Mouse (Mus musculus): ENCODE measurements around the gene Wsb1. TPM values are rescaled to one million over a fixed set of nuclear protein-coding genes. Genes with fewer than 3 reads are reported as not detected.

The Wsb1 gene
- total RNA-seq, 1 experiment from 2014 or later: 51.7 TPM

DNA sequence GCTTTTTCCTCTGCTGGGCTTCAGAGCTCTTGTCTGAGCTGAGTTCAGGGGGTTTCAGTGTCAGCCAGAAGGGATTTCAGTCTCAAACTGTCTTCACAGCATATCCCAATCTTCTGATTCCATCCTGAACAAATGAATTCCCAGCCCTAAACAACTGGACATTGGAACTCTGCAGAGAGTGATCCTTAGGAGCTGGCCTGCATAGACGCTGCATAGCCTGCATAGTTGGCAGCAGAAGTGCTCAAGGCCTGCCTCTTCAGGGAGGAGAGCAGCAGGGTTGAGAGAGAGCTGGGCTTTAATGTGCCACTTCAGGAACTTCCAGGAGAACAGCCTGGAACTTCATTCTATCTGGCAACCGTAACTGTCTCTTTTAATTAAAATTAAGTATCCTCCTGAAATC is 38.9 kb downstream of the Wsb1 start:
- no peak for DNase-seq

DNA sequence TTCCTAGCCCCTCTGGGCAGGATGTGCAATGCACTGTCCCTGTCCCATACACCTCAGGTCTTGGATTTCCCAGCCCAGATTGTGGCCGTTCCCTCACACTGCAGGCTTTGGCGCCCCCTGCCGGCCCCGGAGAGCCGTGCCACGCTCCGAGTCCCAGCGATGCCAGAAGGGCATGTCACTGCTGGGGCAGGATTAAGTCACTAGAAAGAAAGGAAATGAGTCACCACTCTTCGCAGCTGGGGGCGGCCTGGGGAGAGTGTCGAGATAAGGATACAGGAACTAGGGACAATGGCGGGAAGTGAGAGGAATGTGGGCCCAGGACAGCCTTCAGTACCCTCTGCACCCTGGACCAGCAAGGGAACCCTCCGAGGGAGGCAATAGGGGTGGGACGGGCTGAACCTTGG is 40.5 kb downstream of the Wsb1 start:
- DNase-seq: peak; percentile 98

DNA sequence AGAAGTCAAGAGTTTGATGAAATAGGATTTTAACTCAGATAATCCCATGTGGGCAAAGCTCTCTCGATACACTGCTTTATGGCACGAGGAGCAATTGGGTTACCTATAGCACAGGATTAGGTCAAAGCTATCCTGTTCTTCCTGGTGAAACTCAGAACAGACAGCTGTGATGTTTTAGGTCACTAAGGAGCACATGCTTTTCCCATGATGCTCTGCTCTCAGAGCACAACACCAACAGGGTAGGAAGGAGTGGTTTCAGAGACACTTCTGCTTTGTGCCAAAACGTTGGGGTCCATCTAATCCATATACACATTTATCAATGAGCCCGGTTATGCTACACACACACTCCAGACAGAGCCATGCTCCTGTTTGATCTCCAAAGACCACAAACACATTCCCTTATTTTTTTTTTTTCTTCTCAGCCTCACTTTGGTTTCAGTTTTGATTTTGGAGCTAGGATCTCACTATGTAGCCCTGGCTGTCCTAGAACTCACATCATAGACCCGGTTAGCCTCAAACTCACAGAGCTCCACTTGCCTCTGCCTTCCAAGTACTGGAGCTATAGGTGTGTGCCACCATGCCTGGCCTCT is 44.5 kb downstream of the Wsb1 start:
- no peak for DNase-seq

DNA sequence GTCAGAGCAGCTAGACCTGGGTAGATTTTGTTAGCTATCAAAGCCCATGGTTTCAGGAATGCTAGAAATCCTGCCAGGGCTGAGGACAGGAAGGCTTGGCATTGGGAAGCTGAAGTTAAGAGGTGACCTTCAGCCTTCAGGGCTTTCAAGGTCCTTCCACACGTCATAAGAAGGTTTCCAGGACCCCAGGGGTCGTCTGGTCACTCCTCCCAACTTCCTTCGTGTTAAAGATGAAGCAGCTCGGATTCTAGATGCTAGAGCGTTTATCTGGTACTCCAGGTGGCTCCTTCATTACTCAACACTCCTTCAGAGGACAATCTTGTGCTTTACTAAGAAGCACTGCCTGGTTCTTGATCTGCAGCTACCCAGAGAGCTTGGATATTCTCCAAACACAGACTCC is 45.4 kb downstream of the Wsb1 start:
- no peak for DNase-seq

DNA sequence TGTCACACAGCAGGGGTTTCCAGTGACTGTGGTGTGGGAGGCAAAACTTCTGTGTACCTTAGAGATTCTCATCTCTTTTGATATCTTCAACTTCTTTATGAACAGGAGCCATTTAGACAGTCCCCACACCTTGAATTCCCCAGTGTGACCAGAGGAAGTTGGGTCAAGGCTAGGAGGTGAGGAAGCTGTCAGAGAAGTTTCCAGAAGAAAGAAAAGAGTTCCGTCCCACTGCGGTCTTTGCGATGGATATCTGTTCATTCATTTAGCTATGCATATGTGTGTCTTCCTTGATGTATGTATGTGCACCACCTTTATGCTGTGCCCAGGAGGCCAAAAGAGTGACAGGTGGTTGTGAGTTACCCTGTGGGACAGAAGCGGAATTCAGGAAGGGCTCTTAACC is 46.0 kb downstream of the Wsb1 start:
- DNase-seq: no peak

DNA sequence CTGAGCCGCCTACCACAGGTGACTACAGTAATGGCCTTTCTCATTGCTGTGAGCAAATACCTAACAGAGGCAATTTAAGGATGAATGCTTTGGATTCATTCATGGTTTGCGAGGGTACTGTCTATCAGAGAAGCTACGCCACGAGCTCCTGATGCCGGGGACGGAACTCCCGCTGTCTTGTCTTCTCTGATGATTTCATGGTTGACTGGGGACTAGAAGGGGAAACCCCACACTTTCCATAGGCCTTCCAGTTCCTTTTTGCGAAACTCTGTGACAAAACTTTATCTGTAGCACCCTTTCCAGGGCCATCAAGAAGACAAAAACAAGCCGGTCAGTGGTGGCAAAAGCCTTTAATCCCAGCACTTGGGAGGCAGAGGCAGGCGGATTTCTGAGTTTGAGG is 46.8 kb downstream of the Wsb1 start:
- no peak for DNase-seq

DNA sequence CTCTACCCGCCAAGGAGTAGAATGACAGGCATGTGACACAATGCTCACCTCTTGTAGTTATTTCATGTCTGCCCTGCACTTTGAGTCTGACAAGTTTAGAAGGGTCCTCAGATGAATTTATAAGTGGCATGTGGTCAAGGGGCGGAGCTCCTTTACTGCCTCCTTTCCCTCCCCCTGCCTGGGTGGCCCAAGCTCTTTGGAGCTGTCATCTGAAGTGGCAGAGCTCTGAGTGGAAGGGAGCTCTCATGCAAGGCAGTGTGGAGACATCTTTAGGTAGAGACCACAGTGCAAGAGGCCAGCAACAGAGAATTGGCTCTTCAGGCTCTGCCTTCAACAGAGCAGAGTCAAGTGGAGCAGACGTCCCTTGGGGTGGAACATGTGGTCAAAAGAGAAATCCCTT is 50.0 kb downstream of the Wsb1 start:
- no peak for DNase-seq

DNA sequence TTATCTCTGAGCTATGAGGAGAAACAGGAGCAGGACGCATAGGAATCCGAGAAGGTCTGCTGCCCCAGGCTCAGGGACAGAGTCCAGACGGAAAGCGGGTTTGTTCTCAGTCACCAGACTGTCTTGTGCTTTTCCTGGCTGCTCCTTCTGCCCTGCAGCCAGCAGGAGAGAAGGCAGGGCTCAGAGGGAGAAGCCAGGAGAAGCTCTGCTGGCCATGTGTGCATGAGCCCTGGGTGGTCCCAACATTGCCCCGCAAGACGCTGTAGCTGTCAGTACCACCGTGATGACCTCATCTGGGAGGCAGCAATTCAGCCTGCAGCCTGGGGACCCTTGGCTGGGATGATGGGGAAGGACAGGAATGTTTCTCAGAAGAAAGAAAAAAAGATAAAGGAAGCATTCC is 54.0 kb downstream of the Wsb1 start:
- DNase-seq: no peak

DNA sequence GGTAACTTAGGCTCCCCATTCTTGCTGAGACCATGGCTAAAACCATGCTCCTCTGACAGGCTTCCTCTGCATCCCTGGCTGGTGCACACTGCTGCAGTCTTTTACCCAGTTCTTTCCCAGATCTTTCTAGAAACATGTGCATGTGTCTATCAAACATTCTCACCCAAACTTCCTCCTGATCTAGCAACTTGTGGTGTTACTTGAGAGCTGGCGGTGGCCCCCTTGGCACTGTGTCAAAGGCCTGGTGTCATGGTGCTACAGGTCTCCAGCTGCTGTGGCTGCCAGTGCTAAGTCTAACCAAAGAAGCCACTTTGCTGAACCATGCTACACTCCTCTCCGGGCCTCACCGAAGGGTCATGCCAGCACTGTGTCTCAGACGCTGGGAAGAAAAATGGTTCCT is 55.9 kb downstream of the Wsb1 start:
- peak; percentile 42 for DNase-seq

DNA sequence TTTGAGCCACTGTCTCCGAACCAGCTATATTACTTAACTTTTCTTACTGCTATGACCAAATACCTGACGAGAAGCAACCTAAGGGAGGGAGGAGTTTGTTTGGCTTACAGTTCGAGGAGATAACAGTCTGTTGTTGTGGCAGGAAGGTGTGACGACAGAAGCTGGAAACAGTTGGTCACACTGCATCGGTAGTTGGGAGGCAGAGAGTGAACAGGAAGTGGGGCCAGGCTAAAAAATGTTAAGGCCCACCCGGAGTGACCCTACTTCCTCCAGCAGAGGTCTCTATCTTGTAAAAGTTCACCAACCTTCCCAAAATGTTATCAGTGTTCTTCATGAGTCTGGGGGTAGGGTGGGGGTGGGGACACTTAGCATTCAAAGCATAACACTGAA is 56.6 kb downstream of the Wsb1 start:
- no peak for DNase-seq

DNA sequence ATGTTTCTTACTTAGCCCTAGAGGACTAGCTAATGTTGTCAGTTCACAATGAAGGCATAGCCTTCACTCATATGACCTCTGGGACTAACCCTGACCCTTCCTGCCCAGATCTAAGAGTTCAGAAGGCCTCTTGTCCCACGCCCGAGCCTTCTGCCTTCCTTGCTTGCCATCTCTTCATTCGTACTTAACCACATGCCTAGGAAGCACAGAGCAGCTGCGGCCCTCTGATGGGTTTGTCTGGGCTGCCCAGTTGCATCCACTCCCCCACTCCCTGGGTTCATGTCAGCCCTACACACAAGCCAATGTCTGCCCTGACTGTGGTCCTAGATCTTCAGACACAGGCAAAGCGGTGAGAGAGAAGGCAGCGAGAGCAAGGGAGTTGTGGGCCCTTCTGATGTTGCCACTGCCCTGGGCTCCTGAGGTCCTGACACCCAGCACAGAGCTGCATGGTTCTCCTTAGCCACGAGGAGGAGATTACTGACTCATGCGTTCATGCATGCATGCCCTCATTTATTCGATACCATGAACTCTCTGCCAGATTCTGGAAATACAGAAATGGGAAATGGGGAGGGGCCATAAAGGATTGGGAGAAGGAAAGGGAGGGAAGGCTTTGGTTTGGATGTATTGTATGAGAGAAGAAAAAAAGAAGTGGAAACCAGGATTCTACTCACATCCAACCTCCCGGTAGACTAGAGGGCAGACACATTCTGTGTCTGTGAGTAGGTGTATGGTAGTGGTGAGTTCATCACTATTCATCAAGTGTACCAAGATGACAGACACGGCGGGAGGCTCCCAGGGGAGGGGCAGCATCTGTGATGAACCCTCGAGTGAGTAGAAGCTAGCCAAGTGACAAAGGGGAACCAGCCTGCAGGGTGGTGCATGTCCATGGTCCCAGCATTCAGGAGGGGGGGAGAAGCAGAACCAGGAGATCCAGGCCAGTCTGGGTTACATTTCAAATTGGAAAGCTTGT is 57.3 kb downstream of the Wsb1 start:
- no peak for DNase-seq

DNA sequence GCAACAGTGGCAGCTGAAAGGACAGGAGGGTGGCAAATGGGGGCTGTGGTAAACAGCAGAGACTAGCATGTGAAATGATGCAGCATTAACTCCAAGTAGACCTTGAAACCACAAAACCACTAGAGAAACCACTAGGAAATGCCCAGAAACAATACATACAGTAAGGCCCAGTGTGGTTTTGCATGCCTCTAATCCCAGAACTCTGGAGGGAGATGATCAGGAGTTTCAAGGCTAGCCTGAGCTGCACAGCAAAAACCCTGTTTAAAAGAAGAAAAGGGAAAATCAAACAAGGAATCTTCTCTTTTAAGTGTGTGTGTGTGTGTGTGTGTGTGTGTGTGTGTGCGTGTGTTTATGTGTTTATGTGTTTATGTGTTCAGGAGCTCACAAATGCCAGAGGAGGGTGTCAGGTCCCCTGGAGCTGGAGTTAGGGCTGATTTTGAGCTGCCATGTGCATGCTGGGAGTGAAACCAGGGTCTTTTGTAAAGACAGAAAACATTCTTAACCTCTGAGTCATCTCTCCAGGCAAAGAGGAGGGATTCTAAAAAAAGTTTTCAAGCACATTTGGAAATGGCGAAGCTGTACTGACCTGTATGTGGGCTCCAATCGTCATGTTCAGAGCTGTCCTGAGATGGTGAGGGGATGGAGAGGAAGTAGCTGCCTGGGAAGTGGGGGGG is 58.1 kb downstream of the Wsb1 start:
- DNase-seq: no peak

DNA sequence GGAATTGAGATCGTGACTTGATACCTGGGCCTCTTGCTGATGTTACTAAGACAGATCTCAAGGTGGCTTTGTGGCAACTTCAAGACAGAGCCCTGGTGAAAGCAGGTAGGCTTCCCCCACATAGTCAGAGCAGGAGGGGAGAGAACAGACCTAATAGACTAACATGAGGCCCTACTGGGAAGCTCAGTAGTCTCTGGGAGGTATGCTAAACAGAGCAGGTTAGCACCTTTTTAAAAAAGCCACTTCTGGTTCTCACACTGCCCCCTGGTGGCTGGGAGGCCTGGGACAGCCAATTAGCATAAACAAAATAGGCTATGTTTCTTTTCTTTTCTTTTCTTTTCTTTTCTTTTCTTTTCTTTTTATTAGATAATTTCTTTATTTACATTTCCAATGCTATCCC is 62.3 kb downstream of the Wsb1 start:
- DNase-seq: peak; percentile 56

DNA sequence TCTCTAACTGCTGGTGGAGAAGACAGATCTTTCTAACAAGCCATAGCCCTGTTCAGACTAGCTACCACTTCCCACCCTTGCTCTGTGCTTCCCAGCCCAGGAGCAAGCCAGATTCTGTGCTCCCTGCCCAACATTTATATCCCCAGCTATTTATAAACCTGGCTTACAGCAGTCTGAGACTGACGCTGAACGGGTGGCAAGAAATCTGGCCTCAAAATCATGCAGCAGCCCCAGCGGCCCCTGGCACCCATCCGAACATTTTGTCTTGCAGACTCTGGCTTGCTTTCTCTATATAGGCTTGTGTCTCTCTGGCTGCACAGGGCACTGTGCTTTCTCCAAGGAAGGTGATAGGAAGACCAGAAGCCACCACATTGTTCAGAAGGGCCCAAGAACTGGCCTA is 63.3 kb downstream of the Wsb1 start:
- peak; percentile 36 for DNase-seq

DNA sequence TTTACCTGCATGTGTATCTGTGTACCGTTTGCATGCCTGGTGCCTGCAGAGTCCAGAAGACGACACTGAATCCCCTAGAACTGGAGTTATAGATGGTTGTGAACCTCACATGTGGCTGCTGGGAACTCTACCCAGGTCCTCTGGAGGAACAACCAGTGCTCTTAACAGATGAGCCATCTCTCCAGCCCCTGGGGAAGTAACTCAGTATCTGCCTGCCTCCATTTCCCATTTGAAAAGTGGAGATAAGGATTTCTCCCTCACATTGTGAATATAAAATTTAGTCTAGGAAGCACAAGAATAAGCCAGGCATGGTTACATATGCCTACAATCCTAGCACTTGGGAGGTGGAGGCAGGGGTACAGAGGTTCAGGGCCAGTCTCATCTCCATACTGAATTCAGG is 64.2 kb downstream of the Wsb1 start:
- no peak for DNase-seq

Other genes starting within 250 kb of the Wsb1 start
- gene Ksr1, start 108.3 kb downstream of the Wsb1 start, total RNA-seq (2021): 10.0 and 10.8 TPM in 2 replicates
- gene Gm9964, start 42.2 kb upstream of the Wsb1 start, total RNA-seq (2021): not detected in 2 replicates
- gene Nf1, start 85.0 kb upstream of the Wsb1 start, total RNA-seq (2021): 58.9 and 62.3 TPM in 2 replicates
- gene Omg, start 249.4 kb upstream of the Wsb1 start, total RNA-seq (2021): 5.9 and 6.0 TPM in 2 replicates

Data from adrenal gland, postnatal 14 days (tissue).